Mouse (Mus musculus): ENCODE measurements around the gene Zc3h7a. TPM values are rescaled to one million over a fixed set of nuclear protein-coding genes. Genes with fewer than 3 reads are reported as not detected.

Gene Zc3h7a
- polyA plus RNA-seq, 1 experiment, result 116 TPM

DNA sequence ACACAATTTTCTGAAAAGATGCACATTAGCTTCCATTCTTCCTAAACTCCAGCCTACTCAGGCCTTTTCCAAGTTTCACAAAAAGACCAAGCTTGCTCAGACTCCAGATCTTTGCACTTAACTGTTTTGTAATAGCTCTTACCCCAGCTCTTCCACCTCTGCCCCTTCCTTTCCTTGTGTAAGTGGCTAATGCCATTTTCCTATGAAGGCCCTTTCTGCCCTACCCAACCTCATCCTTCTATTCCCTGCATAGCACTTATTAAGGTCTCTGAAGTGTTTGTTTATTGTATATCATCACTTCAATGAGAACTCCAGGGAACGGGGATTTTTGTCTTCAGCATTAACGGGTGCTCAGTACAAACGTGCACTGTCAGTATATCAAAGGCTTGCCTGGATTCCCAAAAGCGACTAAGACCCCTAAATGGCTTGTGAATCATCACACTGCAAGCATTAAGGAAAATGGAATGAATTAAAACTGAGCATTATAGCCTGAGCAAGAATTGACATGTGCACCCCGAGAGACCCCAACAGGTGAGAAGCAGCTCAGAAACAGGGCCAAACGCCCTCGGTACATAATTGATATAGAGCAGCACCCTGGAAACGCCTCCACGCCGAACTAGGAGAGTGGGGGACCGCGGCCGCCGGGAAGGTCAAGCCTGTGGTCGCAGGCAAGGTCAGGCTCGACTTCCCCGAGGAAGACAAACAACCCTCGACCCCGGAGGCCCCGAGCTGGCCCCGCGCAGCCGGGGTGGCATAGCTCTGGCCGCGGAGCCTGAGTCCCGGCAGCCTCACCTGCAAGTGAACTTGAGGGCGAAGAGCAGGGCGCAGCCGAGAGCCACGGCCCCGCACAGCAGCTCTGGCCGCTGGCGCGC, 42.5 kb downstream of the Zc3h7a start:
- Histone ChIP-seq H3K36me3 (ENCODE audit: control insufficient read depth, insufficient read depth, low read length, poor library complexity, severe bottlenecking) (no peaks in the 10 kb centered on the region; the same call in 1 of the 2 replicates), H3K4me1 (ENCODE audit: control insufficient read depth, insufficient read depth, low read length) (no peaks in the 10 kb centered on the region), H3K9ac (ENCODE audit: low read depth, poor library complexity, severe bottlenecking) (peak overlapping the region; percentile 91), H3K27me3 (ENCODE audit: control insufficient read depth, insufficient read depth, low read length, poor library complexity, severe bottlenecking) (no peaks in the 10 kb centered on the region), H3K27ac (ENCODE audit: insufficient read depth, low read length) (no peak overlapping the region), H3K4me3 (ENCODE audit: low read depth, low read length) (peak overlapping the region; percentile 81), H3K9me3 (replicated peaks; ENCODE audit: control insufficient read depth, insufficient read depth, low read length, poor library complexity, severe bottlenecking) (no peaks in the 10 kb centered on the region)
- TF ChIP-seq POLR2A (IDR thresholded peaks at IDR 0.05; ENCODE audit: insufficient read depth, low read length) (no peak), CTCF (IDR thresholded peaks at IDR 0.05; ENCODE audit: low read depth, low read length) (no peak), EP300 (IDR thresholded peaks at IDR 0.05; ENCODE audit: insufficient read depth, low read depth, low read length) (no peak)

DNA sequence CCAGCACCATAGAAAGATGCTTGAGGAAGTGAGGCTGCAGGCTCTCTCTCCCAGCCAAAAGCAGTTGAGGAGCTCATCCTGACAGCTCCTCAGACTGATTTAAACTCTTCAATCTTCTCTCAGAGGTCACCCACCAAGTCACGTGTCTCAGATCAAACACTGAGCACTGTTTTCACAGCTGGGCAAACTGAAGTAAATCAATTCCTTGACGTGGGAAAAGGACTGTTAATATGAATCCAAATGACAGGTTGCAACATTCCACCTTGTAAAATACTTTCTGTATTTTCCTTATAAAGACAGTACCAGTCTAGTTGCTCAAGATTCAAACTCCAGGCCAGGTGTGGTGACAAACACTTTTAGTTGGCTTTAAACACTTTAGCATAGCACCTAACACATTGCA, 43.4 kb downstream of the Zc3h7a start:
- Histone ChIP-seq H3K9ac (ENCODE audit: low read depth, poor library complexity, severe bottlenecking) (no peak overlapping the region), H3K27ac (ENCODE audit: insufficient read depth, low read length) (no peak overlapping the region), H3K4me3 (ENCODE audit: low read depth, low read length) (no peak overlapping the region), H3K9me3 (replicated peaks; ENCODE audit: control insufficient read depth, insufficient read depth, low read length, poor library complexity, severe bottlenecking) (no peaks in the 10 kb centered on the region), H3K27me3 (ENCODE audit: control insufficient read depth, insufficient read depth, low read length, poor library complexity, severe bottlenecking) (no peaks in the 10 kb centered on the region), H3K36me3 (ENCODE audit: control insufficient read depth, insufficient read depth, low read length, poor library complexity, severe bottlenecking) (peaks cover 7% of the 10 kb centered on the region), H3K4me1 (ENCODE audit: control insufficient read depth, insufficient read depth, low read length) (no peaks in the 10 kb centered on the region)
- TF ChIP-seq POLR2A (IDR thresholded peaks at IDR 0.05; ENCODE audit: insufficient read depth, low read length) (no peak), EP300 (IDR thresholded peaks at IDR 0.05; ENCODE audit: insufficient read depth, low read depth, low read length) (no peak), CTCF (IDR thresholded peaks at IDR 0.05; ENCODE audit: low read depth, low read length) (no peak)

DNA sequence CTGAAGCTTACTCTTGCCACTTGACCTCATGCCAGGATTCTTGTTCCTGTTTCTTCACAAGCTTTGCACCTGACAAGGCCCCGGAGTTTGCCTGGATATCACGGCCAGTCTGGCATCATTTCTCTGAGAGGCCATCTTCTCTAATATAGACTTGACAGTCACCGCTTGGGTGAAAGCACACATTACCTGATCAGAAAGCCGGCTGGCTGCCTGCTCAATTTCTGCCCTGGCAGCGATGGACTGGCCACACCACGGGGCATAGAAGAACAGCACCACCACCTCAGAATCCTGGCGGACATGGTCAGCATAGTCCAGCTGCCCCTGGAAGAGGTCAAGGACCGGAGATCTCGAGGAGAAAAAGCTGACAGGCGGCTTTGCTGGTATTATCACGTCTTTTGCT, 47.9 kb downstream of the Zc3h7a start:
- Histone ChIP-seq H3K27me3 (ENCODE audit: control insufficient read depth, insufficient read depth, low read length, poor library complexity, severe bottlenecking) (no peaks in the 10 kb centered on the region), H3K9me3 (replicated peaks; ENCODE audit: control insufficient read depth, insufficient read depth, low read length, poor library complexity, severe bottlenecking) (no peaks in the 10 kb centered on the region), H3K36me3 (ENCODE audit: control insufficient read depth, insufficient read depth, low read length, poor library complexity, severe bottlenecking) (peaks cover 11% of the 10 kb centered on the region), H3K4me3 (ENCODE audit: low read depth, low read length) (no peak overlapping the region), H3K9ac (ENCODE audit: low read depth, poor library complexity, severe bottlenecking) (no peak overlapping the region), H3K27ac (ENCODE audit: insufficient read depth, low read length) (no peak overlapping the region), H3K4me1 (ENCODE audit: control insufficient read depth, insufficient read depth, low read length) (no peaks in the 10 kb centered on the region)
- TF ChIP-seq EP300 (IDR thresholded peaks at IDR 0.05; ENCODE audit: insufficient read depth, low read depth, low read length), result no peak

DNA sequence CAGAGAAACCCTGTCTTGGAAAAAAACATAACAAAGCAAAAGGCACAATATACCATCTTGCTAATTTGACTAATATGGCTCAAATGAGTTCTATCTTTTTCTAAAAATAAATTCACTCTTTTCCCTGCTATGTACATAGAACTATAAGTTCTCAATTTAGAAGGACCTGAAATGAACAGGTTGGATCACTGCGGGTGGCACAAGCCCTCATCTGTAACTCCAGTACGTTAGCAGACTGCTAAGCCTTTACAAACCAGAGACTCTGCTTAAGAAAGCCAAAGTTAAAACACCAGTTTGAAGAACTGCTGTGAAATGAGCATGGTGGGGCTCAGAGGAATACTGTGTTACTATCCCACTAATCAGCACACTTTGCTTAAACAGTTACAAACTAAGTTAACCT, 50.8 kb downstream of the Zc3h7a start:
- no peaks in the 10 kb centered on the region for H3K27me3 ChIP-seq (ENCODE audit: control insufficient read depth, insufficient read depth, low read length, poor library complexity, severe bottlenecking)
- no peaks in the 10 kb centered on the region for H3K4me1 ChIP-seq (ENCODE audit: control insufficient read depth, insufficient read depth, low read length)
- H3K4me3 ChIP-seq (ENCODE audit: low read depth, low read length), result no peak overlapping the region
- TF ChIP-seq CTCF (IDR thresholded peaks at IDR 0.05; ENCODE audit: low read depth, low read length) (no peak), EP300 (IDR thresholded peaks at IDR 0.05; ENCODE audit: insufficient read depth, low read depth, low read length) (no peak), POLR2A (IDR thresholded peaks at IDR 0.05; ENCODE audit: insufficient read depth, low read length) (no peak)
- no peak overlapping the region for H3K9ac ChIP-seq (ENCODE audit: low read depth, poor library complexity, severe bottlenecking)
- H3K27ac ChIP-seq (ENCODE audit: insufficient read depth, low read length), result no peak overlapping the region
- H3K36me3 ChIP-seq (ENCODE audit: control insufficient read depth, insufficient read depth, low read length, poor library complexity, severe bottlenecking), result peaks cover 16% of the 10 kb centered on the region
- no peaks in the 10 kb centered on the region for H3K9me3 ChIP-seq (replicated peaks; ENCODE audit: control insufficient read depth, insufficient read depth, low read length, poor library complexity, severe bottlenecking)

DNA sequence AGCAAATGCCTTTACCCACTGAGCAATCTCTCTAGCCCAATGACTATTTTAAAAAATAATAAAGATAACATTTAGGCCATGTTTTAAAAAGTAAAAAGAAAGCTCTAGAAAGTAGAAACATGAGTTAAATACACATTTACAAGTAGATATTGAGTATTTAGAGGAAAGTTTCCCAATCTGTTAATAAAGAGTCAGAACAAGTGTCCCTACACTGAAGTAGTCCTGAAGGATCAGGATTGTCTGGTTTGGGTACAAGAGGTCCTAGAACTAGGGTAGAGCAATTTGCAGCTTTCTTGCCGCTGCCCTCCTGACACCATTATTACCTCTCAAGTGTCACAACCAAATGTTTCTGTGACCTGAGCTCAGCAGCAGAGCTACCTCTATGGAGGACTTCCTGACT, 52.1 kb downstream of the Zc3h7a start:
- H3K27ac ChIP-seq (ENCODE audit: insufficient read depth, low read length), result no peak overlapping the region
- no peak overlapping the region for H3K4me3 ChIP-seq (ENCODE audit: low read depth, low read length)
- H3K36me3 ChIP-seq (ENCODE audit: control insufficient read depth, insufficient read depth, low read length, poor library complexity, severe bottlenecking), result peaks cover 16% of the 10 kb centered on the region

DNA sequence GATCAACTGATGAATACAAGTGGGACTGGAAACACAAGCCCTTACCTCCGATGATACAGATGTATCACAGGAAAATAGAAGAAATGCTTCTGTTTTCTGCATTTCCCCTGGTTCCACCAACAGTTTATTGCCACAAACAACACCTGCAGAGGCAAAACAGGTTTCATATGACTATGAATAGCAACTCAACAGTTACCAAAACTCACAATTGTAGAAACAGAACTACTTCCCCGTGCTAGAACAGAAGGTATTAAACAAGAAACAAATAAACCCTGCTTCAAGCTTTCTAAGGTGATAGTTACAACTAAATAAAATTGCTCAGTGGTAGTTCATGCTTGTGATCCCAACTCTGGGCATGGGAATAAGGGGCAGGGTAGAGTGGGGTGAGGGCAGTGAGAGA, 53.6 kb downstream of the Zc3h7a start:
- no peak overlapping the region for H3K27ac ChIP-seq (ENCODE audit: insufficient read depth, low read length)
- peaks cover 9% of the 10 kb centered on the region for H3K36me3 ChIP-seq (ENCODE audit: control insufficient read depth, insufficient read depth, low read length, poor library complexity, severe bottlenecking)
- H3K4me3 ChIP-seq (ENCODE audit: low read depth, low read length), result no peak overlapping the region
- H3K9ac ChIP-seq (ENCODE audit: low read depth, poor library complexity, severe bottlenecking), result no peak overlapping the region
- H3K4me1 ChIP-seq (ENCODE audit: control insufficient read depth, insufficient read depth, low read length), result no peaks in the 10 kb centered on the region
- no peaks in the 10 kb centered on the region for H3K9me3 ChIP-seq (replicated peaks; ENCODE audit: control insufficient read depth, insufficient read depth, low read length, poor library complexity, severe bottlenecking)
- no peak for TF ChIP-seq POLR2A (IDR thresholded peaks at IDR 0.05; ENCODE audit: insufficient read depth, low read length)
- no peak for TF ChIP-seq EP300 (IDR thresholded peaks at IDR 0.05; ENCODE audit: insufficient read depth, low read depth, low read length)
- TF ChIP-seq CTCF (IDR thresholded peaks at IDR 0.05; ENCODE audit: low read depth, low read length), result no peak
- H3K27me3 ChIP-seq (ENCODE audit: control insufficient read depth, insufficient read depth, low read length, poor library complexity, severe bottlenecking), result no peaks in the 10 kb centered on the region

More for the DNA sequence above, 52.1 kb downstream of the Zc3h7a start:
- Histone ChIP-seq H3K9ac (ENCODE audit: low read depth, poor library complexity, severe bottlenecking) (no peak overlapping the region), H3K27me3 (ENCODE audit: control insufficient read depth, insufficient read depth, low read length, poor library complexity, severe bottlenecking) (no peaks in the 10 kb centered on the region), H3K9me3 (replicated peaks; ENCODE audit: control insufficient read depth, insufficient read depth, low read length, poor library complexity, severe bottlenecking) (no peaks in the 10 kb centered on the region), H3K4me1 (ENCODE audit: control insufficient read depth, insufficient read depth, low read length) (no peaks in the 10 kb centered on the region)
- TF ChIP-seq POLR2A (IDR thresholded peaks at IDR 0.05; ENCODE audit: insufficient read depth, low read length) (no peak), CTCF (IDR thresholded peaks at IDR 0.05; ENCODE audit: low read depth, low read length) (no peak), EP300 (IDR thresholded peaks at IDR 0.05; ENCODE audit: insufficient read depth, low read depth, low read length) (no peak)
